Mouse (Mus musculus) CH12.LX (cell line): ENCODE data around the gene Megf8. TPM values are rescaled to one million over a fixed set of nuclear protein-coding genes. Genes with fewer than 3 reads are reported as not detected.

Experiments used
- DNase-seq: peaks from one replicate; pipeline ENCODE4 v3.0.0-alpha.2; 2013; ENCODE audit errors: extremely low read depth
- H3K27ac ChIP-seq: 2 replicates; pipeline ENCODE4 v1.5.1; 2012; ENCODE audit warnings: low read depth, mild to moderate bottlenecking, control low read depth, moderate library complexity; ENCODE audit not compliant: insufficient read depth
- H3K27me3 ChIP-seq: replicated peaks from 2 replicates; pipeline ENCODE3; 2012; ENCODE audit warnings: inconsistent platforms
- H3K36me3 ChIP-seq, 2 experiments: replicated peaks in 1 of 2; 2 replicates each; pipeline versions ENCODE3 to v1.6.1; 2012; ENCODE audit warnings: inconsistent platforms in 1 of 2, low read length in 1 of 2, mild to moderate bottlenecking in 1 of 2, mixed read lengths in 1 of 2, moderate library complexity in 1 of 2; ENCODE audit not compliant: control insufficient read depth in 1 of 2, insufficient read depth in 1 of 2
- H3K4me1 ChIP-seq, 2 experiments: 2 replicates each; pipeline ENCODE4 v1.6.1; 2012; ENCODE audit warnings: inconsistent platforms in 1 of 2, moderate library complexity in 1 of 2; ENCODE audit not compliant: insufficient read depth in 2 of 2, control insufficient read depth in 1 of 2
- H3K4me2 ChIP-seq: 2 replicates; pipeline ENCODE4 v1.6.1; 2012; ENCODE audit warnings: low read depth, mild to moderate bottlenecking, control low read depth; ENCODE audit not compliant: poor library complexity, insufficient read depth, severe bottlenecking
- H3K4me3 ChIP-seq, 3 experiments: fragments of 150-350 bp in 1 of 3; sonication (generic) in 1 of 3; replicated peaks in 1 of 3; 2 replicates each; pipeline versions ENCODE3 to v1.5.1; 2011 to 2012; ENCODE audit warnings: low read depth in 2 of 3, low read length in 2 of 3, mild to moderate bottlenecking in 2 of 3, moderate library complexity in 2 of 3, control low read depth in 1 of 3, improper control_type of control experiment in 1 of 3, inconsistent platforms in 1 of 3, mixed read lengths in 1 of 3; ENCODE audit not compliant: poor library complexity in 1 of 3
- H3K79me2 ChIP-seq: replicated peaks from 2 replicates; pipeline ENCODE4 v1.6.1; 2012; ENCODE audit warnings: mild to moderate bottlenecking, moderate library complexity; ENCODE audit not compliant: control insufficient read depth, poor library complexity, insufficient read depth, severe bottlenecking; ENCODE audit errors: extremely low read depth
- H3K9ac ChIP-seq: 2 replicates; pipeline ENCODE4 v1.6.1; 2012; ENCODE audit warnings: low read depth, mild to moderate bottlenecking, control low read depth, moderate library complexity; ENCODE audit not compliant: insufficient read depth
- H3K9me3 ChIP-seq: replicated peaks from 2 replicates; pipeline ENCODE3; 2012; ENCODE audit warnings: low read length, inconsistent platforms, mixed read lengths
- BHLHE40 ChIP-seq: IDR thresholded peaks from 2 replicates; pipeline ENCODE4 v1.6.1; 2011; ENCODE audit warnings: mild to moderate bottlenecking, low read depth, low read length, improper control_type of control experiment
- CHD1 ChIP-seq: IDR thresholded peaks from 2 replicates; pipeline ENCODE4 v1.6.1; 2012; ENCODE audit warnings: low read depth, low read length, improper control_type of control experiment, inconsistent platforms
- CTCF ChIP-seq, 2 experiments: IDR thresholded peaks in 1 of 2; conservative IDR thresholded peaks in 1 of 2; 2 replicates each; pipeline ENCODE4 v1.5.1; 2011 to 2012; ENCODE audit warnings: low read depth in 2 of 2, low read length in 2 of 2, improper control_type of control experiment in 1 of 2, inconsistent platforms in 1 of 2, mild to moderate bottlenecking in 1 of 2, moderate library complexity in 1 of 2
- E2F4 ChIP-seq: IDR thresholded peaks from 2 replicates; pipeline ENCODE4 v1.6.1; 2011; ENCODE audit warnings: low read depth, low read length, improper control_type of control experiment; ENCODE audit not compliant: insufficient replicate concordance
- ELF1 ChIP-seq: IDR thresholded peaks from 2 replicates; pipeline ENCODE4 v1.6.1; 2014; ENCODE audit warnings: low read depth, mild to moderate bottlenecking, inconsistent platforms, low read length, improper control_type of control experiment
- EP300 ChIP-seq: IDR thresholded peaks from 2 replicates; pipeline ENCODE4 v1.6.1; 2011; ENCODE audit warnings: low read length, improper control_type of control experiment
- ETS1 ChIP-seq: conservative IDR thresholded peaks from 2 replicates; pipeline ENCODE4 v1.6.1; 2012; ENCODE audit warnings: low read depth, mild to moderate bottlenecking, inconsistent platforms, low read length, improper control_type of control experiment, moderate library complexity
- GABPA ChIP-seq: IDR thresholded peaks from 2 replicates; pipeline ENCODE4 v1.6.1; 2012; ENCODE audit warnings: low read depth, low read length, improper control_type of control experiment, inconsistent platforms; ENCODE audit not compliant: insufficient replicate concordance
- HCFC1 ChIP-seq: IDR thresholded peaks from 2 replicates; pipeline ENCODE4 v1.6.1; 2012; ENCODE audit warnings: low read depth, mild to moderate bottlenecking, inconsistent platforms, low read length, improper control_type of control experiment
- IRF4 ChIP-seq: IDR thresholded peaks from 2 replicates; pipeline ENCODE4 v1.6.1; 2014; ENCODE audit warnings: low read depth, mild to moderate bottlenecking, inconsistent platforms, low read length, improper control_type of control experiment
- KAT2A ChIP-seq: IDR thresholded peaks from 2 replicates; pipeline ENCODE4 v1.6.1; 2012; ENCODE audit warnings: low read length, improper control_type of control experiment, inconsistent platforms; ENCODE audit not compliant: insufficient replicate concordance
- MAFK ChIP-seq: IDR thresholded peaks from 2 replicates; pipeline ENCODE4 v1.6.1; 2011; ENCODE audit warnings: low read length, improper control_type of control experiment; ENCODE audit not compliant: insufficient replicate concordance
- MAX ChIP-seq: IDR thresholded peaks from 2 replicates; pipeline ENCODE4 v1.6.1; 2011; ENCODE audit warnings: low read length, improper control_type of control experiment
- MEF2A ChIP-seq: IDR thresholded peaks from 2 replicates; pipeline ENCODE4 v1.6.1; 2014; ENCODE audit warnings: low read depth, mild to moderate bottlenecking, inconsistent platforms, low read length, improper control_type of control experiment, borderline replicate concordance
- MXI1 ChIP-seq: IDR thresholded peaks from 2 replicates; pipeline ENCODE4 v1.6.1; 2011; ENCODE audit warnings: mild to moderate bottlenecking, low read depth, low read length, improper control_type of control experiment
- NRF1 ChIP-seq: IDR thresholded peaks from 2 replicates; pipeline ENCODE4 v1.6.1; 2014; ENCODE audit warnings: low read depth, mild to moderate bottlenecking, inconsistent platforms, low read length, improper control_type of control experiment, moderate library complexity
- PAX5 ChIP-seq: IDR thresholded peaks from 2 replicates; pipeline ENCODE4 v1.6.1; 2012; ENCODE audit warnings: low read length, inconsistent platforms, mixed read lengths
- POLR2A ChIP-seq: IDR thresholded peaks from 2 replicates; pipeline ENCODE4 v1.6.1; 2011; ENCODE audit warnings: low read depth, mild to moderate bottlenecking, improper control_type of control experiment, low read length
- POLR2AphosphoS2 ChIP-seq: IDR thresholded peaks from 2 replicates; pipeline ENCODE4 v1.6.1; 2011; ENCODE audit warnings: low read depth, low read length, improper control_type of control experiment
- RAD21 ChIP-seq: IDR thresholded peaks from 2 replicates; pipeline ENCODE4 v1.6.1; 2011; ENCODE audit warnings: low read depth, mild to moderate bottlenecking, low read length, improper control_type of control experiment, moderate library complexity
- RCOR1 ChIP-seq: conservative IDR thresholded peaks from 2 replicates; pipeline ENCODE4 v1.6.1; 2012; ENCODE audit warnings: low read depth, mild to moderate bottlenecking, inconsistent platforms, low read length, improper control_type of control experiment
- SMC3 ChIP-seq: IDR thresholded peaks from 2 replicates; pipeline ENCODE4 v1.6.1; 2011; ENCODE audit warnings: low read depth, low read length, improper control_type of control experiment
- TBP ChIP-seq: conservative IDR thresholded peaks from 2 replicates; pipeline ENCODE4 v1.6.1; 2011; ENCODE audit warnings: low read depth, low read length, improper control_type of control experiment
- TCF12 ChIP-seq: IDR thresholded peaks from 2 replicates; pipeline ENCODE4 v1.6.1; 2014; ENCODE audit warnings: low read depth, mild to moderate bottlenecking, inconsistent platforms, low read length, improper control_type of control experiment
- UBTF ChIP-seq: IDR thresholded peaks from 2 replicates; pipeline ENCODE4 v1.6.1; 2012; ENCODE audit warnings: low read depth, mild to moderate bottlenecking, inconsistent platforms, low read length, improper control_type of control experiment, moderate library complexity
- ZC3H11A ChIP-seq: IDR thresholded peaks from 2 replicates; pipeline ENCODE4 v1.6.1; 2012; ENCODE audit warnings: low read depth, mild to moderate bottlenecking, inconsistent platforms, low read length, improper control_type of control experiment
- ZMIZ1 ChIP-seq: IDR thresholded peaks from 2 replicates; pipeline ENCODE4 v1.6.1; 2012; ENCODE audit warnings: low read depth, mild to moderate bottlenecking, inconsistent platforms, low read length, improper control_type of control experiment
- dilution Hi-C: fragments of 300-500 bp; cut with MboI; formaldehyde crosslinking; loops from 2 replicates; pipeline ENCODE4 v1.14.3; 2020; ENCODE audit warnings: low sequenced_read_pairs; ENCODE audit not compliant: extremely low pct_unique_long_range_greater_than_20kb, extremely low pct_ligation_motif_present
- in situ Hi-C: fragments of 300-500 bp; cut with MboI; formaldehyde crosslinking; loops from 3 replicates; pipeline ENCODE4 v1.14.3; 2019; ENCODE audit warnings: low sequenced_read_pairs, low pct_ligation_motif_present, low pct_unique_long_range_greater_than_20kb, mixed read lengths
- polyA plus RNA-seq: library from polyadenylated mRNA; unstranded; fragments of >175 nt; gene quantifications from 2 replicates; pipeline ENCODE4 v1.2.1, GENCODE M21; 2012; ENCODE audit warnings: low read depth; ENCODE audit not compliant: insufficient read length
- total RNA-seq, 2 experiments: library from RNA; depleted of rRNA; stranded (reverse); fragments of 300-350 nt in 1 of 2; fragments of >200 nt in 1 of 2; gene quantifications; 2 replicates each; pipeline ENCODE4 v1.2.3; 2012 to 2014

The Megf8 gene
- total and polyA plus RNA-seq, 3 experiments = 0.62 to 1.7 (median 1.2) TPM

DNA sequence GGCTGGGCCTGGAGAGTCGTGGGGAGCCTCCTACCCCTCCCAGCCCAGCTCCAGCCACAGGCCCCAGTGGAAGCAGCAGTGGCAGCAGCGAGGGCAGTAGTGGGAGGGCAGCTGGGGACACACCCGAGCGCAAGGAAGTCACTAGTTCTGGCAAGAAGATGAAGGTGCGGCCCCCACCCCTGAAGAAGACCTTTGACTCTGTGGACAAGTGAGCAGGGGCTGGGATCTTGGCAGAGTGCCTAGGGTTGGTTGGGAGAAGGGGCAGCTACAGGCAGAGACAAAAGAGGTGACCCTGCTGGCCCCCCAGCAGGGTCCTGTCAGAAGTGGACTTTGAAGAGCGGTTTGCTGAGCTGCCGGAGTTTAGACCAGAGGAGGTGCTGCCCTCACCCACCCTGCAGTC is 24.9 kb upstream of the Megf8 start:
- TF ChIP-seq TCF12 (no peak), MEF2A (no peak), ETS1 (no peak), UBTF (no peak), NRF1 (no peak), CTCF (conservative IDR thresholded peaks at IDR 0.05 in 1 of 2, IDR thresholded peaks at IDR 0.05 in 1 of 2; ENCODE audit: low read depth in 2 of 2, low read length in 2 of 2) (no peak), IRF4 (no peak), PAX5 (no peak), BHLHE40 (no peak), MAFK (no peak), RAD21 (no peak), POLR2AphosphoS2 (no peak), MAX (no peak)
- peaks cover 11% of the 10 kb centered on the region for H3K9me3 ChIP-seq
- in situ Hi-C loops (no loop called here), dilution Hi-C loops (no loop called here)
- H3K4me2 ChIP-seq = no peak overlapping the region
- H3K36me3 ChIP-seq = peaks cover 73 to 75% of the 10 kb centered on the region in 2 experiments
- no peaks in the 10 kb centered on the region for H3K79me2 ChIP-seq
- H3K27me3 ChIP-seq = no peaks in the 10 kb centered on the region
- H3K4me3 ChIP-seq = no peak overlapping the region
- H3K27ac ChIP-seq = no peak overlapping the region
- no peak for DNase-seq
- H3K4me1 ChIP-seq = peaks cover 14 to 35% of the 10 kb centered on the region in 2 experiments
- H3K9ac ChIP-seq = no peak overlapping the region

DNA sequence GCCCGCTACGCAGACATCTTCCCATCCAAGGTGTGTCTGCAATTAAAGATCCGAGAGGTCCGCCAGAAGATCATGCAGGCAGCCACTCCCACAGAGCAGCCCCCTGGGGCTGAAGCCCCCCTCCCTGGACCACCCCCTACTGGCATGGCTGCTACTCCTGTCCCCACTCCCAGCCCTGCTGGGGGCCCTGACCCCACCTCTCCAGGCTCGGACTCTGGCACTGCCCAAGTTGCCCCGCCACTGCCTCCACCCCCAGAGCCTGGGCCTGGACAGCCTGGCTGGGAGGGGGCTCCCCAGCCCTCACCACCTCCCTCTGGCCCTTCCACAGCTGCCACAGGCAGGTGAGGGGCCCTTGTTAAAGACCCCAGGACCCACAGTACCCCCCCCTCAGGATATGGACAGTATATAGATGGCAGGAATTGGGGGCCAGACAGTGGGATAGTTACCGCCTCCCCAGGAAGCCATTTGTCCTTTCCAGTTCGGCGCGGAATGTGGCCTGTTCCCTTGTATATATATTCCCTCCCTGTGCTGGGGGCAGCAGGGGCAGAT is 23.7 kb upstream of the Megf8 start:
- dilution Hi-C loops = no loop called here
- Histone ChIP-seq H3K9me3 (peaks cover 11% of the 10 kb centered on the region), H3K4me2 (no peak overlapping the region)
- TF ChIP-seq RCOR1 (no peak), TBP (no peak), SMC3 (no peak), ELF1 (no peak), GABPA (no peak), RAD21 (no peak), CTCF (conservative IDR thresholded peaks at IDR 0.05 in 1 of 2, IDR thresholded peaks at IDR 0.05 in 1 of 2; ENCODE audit: low read depth in 2 of 2, low read length in 2 of 2) (no peak), TCF12 (no peak), ZC3H11A (no peak), E2F4 (no peak), ZMIZ1 (no peak), HCFC1 (no peak), EP300 (no peak), MXI1 (no peak), IRF4 (no peak), CHD1 (no peak), BHLHE40 (no peak), KAT2A (no peak), POLR2A (no peak)
- TF ChIP-seq, all 38 proteins: peak for 0
- Histone ChIP-seq H3K4me3 (no peak overlapping the region), H3K27ac (no peak overlapping the region), H3K4me1 (peaks cover 14 to 46% of the 10 kb centered on the region in 2 experiments), H3K79me2 (no peaks in the 10 kb centered on the region), H3K36me3 (peaks cover 61 to 63% of the 10 kb centered on the region in 2 experiments), H3K27me3 (no peaks in the 10 kb centered on the region), H3K9ac (no peak overlapping the region)
- no peak for DNase-seq
- in situ Hi-C loops = no loop called here
